Mouse (Mus musculus) heart, postnatal 0 days (tissue): ENCODE data around the gene Metap1. TPM values are rescaled to one million over a fixed set of nuclear protein-coding genes. Genes with fewer than 3 reads are reported as not detected.
A peak's percentile ranks its signal among the peaks of the same experiment; 100 is the strongest.

Source experiments
- ATAC-seq: fragments of 200-750 bp; cut with Nextera tagmentation; 2 replicates; pipeline ENCODE4 v1.8.0; 2017; ENCODE audit warnings: low read depth, moderate number of reproducible peaks, moderate library complexity; ENCODE audit not compliant: insufficient read depth
- DNase-seq: peaks from one replicate; pipeline ENCODE4 v3.0.0-alpha.2; 2016; ENCODE audit warnings: low spot score
- H3K27ac ChIP-seq: fragments of 300-500 bp; sonication (generic); 2 replicates; pipeline ENCODE4 v1.5.1; 2014; ENCODE audit warnings: low read depth, mild to moderate bottlenecking
- H3K27me3 ChIP-seq: fragments of 300-500 bp; sonication (generic); 2 replicates; pipeline ENCODE4 v1.6.1; 2014; ENCODE audit warnings: low read length, mixed read lengths; ENCODE audit not compliant: control insufficient read depth, insufficient read depth
- H3K36me3 ChIP-seq: fragments of 300-500 bp; sonication (generic); replicated peaks from 2 replicates; pipeline ENCODE4 v1.6.1; 2014; ENCODE audit warnings: low read length, mixed read lengths; ENCODE audit not compliant: control insufficient read depth, insufficient read depth
- H3K4me1 ChIP-seq: fragments of 300-500 bp; sonication (generic); 2 replicates; pipeline ENCODE4 v1.6.1; 2014; ENCODE audit warnings: antibody characterized with exemption; ENCODE audit not compliant: control insufficient read depth, insufficient read depth
- H3K4me2 ChIP-seq: fragments of 300-500 bp; sonication (generic); 2 replicates; pipeline ENCODE4 v1.6.1; 2014; ENCODE audit warnings: low read depth, mild to moderate bottlenecking, low read length, moderate library complexity
- H3K4me3 ChIP-seq: fragments of 300-500 bp; sonication (generic); 2 replicates; pipeline ENCODE4 v1.5.1; 2014; ENCODE audit warnings: low read depth, low read length
- H3K9ac ChIP-seq: fragments of 300-500 bp; sonication (generic); replicated peaks from 2 replicates; pipeline ENCODE4 v1.6.1; 2014; ENCODE audit warnings: low read depth, low read length, mixed read lengths
- H3K9me3 ChIP-seq: fragments of 300-500 bp; sonication (generic); replicated peaks from 2 replicates; pipeline ENCODE4 v1.6.1; 2016; ENCODE audit warnings: low read length; ENCODE audit not compliant: control insufficient read depth
- CTCF ChIP-seq: IDR thresholded peaks from 2 replicates; pipeline ENCODE4 v1.5.1; 2016; ENCODE audit warnings: antibody characterized with exemption, control low read depth, low read depth
- EP300 ChIP-seq: IDR thresholded peaks from 2 replicates; pipeline ENCODE4 v1.6.1; 2016; ENCODE audit warnings: antibody characterized with exemption, low read depth
- WGBS: fragments of 180-500 bp; shearing (Covaris S2); extraction: QIAGEN DNeasy Blood & Tissue Kit; methylation state at CpG from one replicate; pipeline ENCODE4 v1.1.7; 2014; 5-methylcytosine and 5-hydroxymethylcytosine counted together
- polyA plus RNA-seq: library from polyadenylated mRNA; unstranded; fragments of >200 nt; fragmentation: Nextera tagmentation; extraction: Ambion mirVana; gene quantifications from 2 replicates; pipeline ENCODE4 v1.2.1, GENCODE M21; 2015
- total RNA-seq: library from RNA; depleted of rRNA; stranded (reverse); fragments of >200 nt; gene quantifications from 2 replicates; pipeline ENCODE4 v1.2.3, GENCODE M21; 2014; ENCODE audit warnings: low replicate concordance

Metap1 gene
- total and polyA plus RNA-seq, 2 experiments from 2014 or later = 26.0 to 33.3 TPM

DNA sequence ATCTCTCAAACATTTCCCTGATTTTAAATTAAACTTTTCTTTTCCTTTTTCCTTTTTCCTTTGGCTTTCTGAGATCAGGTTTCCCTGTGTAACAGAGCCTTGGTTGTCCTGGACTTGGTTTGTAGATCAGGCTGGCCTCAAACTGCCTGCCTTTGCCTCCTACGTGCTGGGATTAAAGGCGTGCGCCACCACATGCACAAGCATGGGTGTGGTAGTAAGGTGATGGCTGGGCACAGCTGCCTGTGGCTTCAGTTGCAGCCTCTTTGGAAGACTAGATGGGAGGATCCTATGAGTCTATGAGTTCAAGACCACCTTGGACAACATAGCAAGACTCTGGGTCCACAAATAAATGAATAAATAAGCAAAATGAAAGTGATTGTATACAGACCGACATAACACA lies 34.6 kb upstream of the Metap1 start:
- Histone ChIP-seq H3K27me3 (no peaks in the 10 kb centered on the region), H3K4me1 (0 out of 2 replicates have a peak, but pooled peaks cover 13% of the 10 kb centered on the region), H3K36me3 (no peaks in the 10 kb centered on the region), H3K9ac (no peak overlapping the region), H3K9me3 (no peaks in the 10 kb centered on the region), H3K4me3 (no peak overlapping the region), H3K27ac (no peak overlapping the region), H3K4me2 (no peak overlapping the region)
- TF ChIP-seq CTCF (no peak), EP300 (no peak)
- DNase-seq (no peak), ATAC-seq (no peak)
- 92% methylated on average over 4 of the region's 4 CpGs for WGBS

DNA sequence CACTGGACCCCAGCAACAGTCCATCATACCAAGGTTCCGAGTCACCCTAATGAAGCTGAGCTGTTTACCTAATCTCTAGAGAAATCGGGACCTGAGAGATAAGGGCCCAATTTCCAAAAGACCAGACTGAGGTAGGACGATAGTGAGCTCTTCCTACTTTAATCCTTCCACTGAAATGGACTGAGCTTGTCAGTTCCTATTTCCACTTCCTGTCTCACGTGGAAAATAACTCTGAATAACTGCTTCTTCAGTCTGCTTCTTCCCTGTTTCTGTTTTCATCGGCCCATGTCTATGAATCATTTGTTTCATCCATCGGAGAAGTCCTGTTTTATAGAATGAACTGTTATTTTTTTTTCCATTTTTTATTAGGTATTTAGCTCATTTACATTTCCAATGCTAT lies 29.9 kb upstream of the Metap1 start:
- DNase-seq = no peak
- Histone ChIP-seq H3K9ac (no peak overlapping the region), H3K4me2 (no peak overlapping the region), H3K36me3 (no peaks in the 10 kb centered on the region), H3K4me1 (no peaks in the 10 kb centered on the region), H3K27ac (no peak overlapping the region), H3K4me3 (no peak overlapping the region), H3K9me3 (no peaks in the 10 kb centered on the region), H3K27me3 (no peaks in the 10 kb centered on the region)
- ATAC-seq = no peak
- 62% methylated on average over 6 of the region's 6 CpGs for WGBS
- TF ChIP-seq CTCF = no peak

GRCm38 (mm10) chr3:138517881-138518280 lies 28.6 kb upstream of the Metap1 start:
- no peaks in the 10 kb centered on the region for H3K27me3 ChIP-seq
- no peak overlapping the region for H3K4me2 ChIP-seq
- WGBS = 59% methylated on average over 3 of the region's 3 CpGs
- ATAC-seq = no peak
- H3K4me1 ChIP-seq = no peaks in the 10 kb centered on the region
- no peaks in the 10 kb centered on the region for H3K9me3 ChIP-seq
- DNase-seq = no peak
- H3K36me3 ChIP-seq = no peaks in the 10 kb centered on the region
- H3K4me3 ChIP-seq = no peak overlapping the region
- TF ChIP-seq CTCF (0 out of 2 replicates have a peak, but pooled peaks have one; percentile 5), EP300 (no peak)
- no peak overlapping the region for H3K27ac ChIP-seq
- no peak overlapping the region for H3K9ac ChIP-seq

- H3K4me1 ChIP-seq = no peaks in the 10 kb centered on the region
- ATAC-seq (no peak), DNase-seq (no peak)
- H3K9ac ChIP-seq = no peak overlapping the region
- 64% methylated on average over 10 of the region's 10 CpGs for WGBS
- no peak for TF ChIP-seq EP300
- TF ChIP-seq CTCF = no peak
- no peaks in the 10 kb centered on the region for H3K9me3 ChIP-seq
- no peak overlapping the region for H3K4me3 ChIP-seq
- no peaks in the 10 kb centered on the region for H3K36me3 ChIP-seq
- no peaks in the 10 kb centered on the region for H3K27me3 ChIP-seq
- H3K27ac ChIP-seq = no peak overlapping the region
- H3K4me2 ChIP-seq = no peak overlapping the region
Observed at GRCm38 (mm10) chr3:138515656-138516370, 26.5 kb upstream of the Metap1 start.

DNA sequence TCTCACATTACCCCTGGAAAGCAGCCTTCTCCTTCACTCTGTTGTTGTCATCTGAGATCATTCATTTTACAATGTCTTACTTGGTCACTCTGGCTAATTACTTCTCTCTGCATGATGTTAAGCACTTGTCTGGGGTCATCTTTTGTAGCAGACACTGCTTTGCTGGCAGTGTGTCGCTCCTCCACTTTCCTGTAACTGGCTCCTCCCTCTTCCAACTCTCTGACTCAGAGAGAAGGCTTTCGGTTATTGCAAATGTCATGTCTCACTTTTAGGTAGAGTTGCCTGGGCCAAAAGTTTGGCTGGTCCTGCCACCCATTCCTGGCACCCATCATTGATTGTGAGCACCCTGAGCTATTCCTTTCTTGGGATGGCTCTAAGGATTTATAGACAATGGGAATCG lies 25.4 kb upstream of the Metap1 start:
- no peak overlapping the region for H3K27ac ChIP-seq
- H3K4me2 ChIP-seq = no peak overlapping the region
- no peak overlapping the region for H3K9ac ChIP-seq
- no peaks in the 10 kb centered on the region for H3K9me3 ChIP-seq
- H3K4me1 ChIP-seq = no peaks in the 10 kb centered on the region
- TF ChIP-seq CTCF = no peak
- no peak for TF ChIP-seq EP300
- H3K4me3 ChIP-seq = no peak overlapping the region
- WGBS = 61% methylated on average over 3 of the region's 3 CpGs
- DNase-seq (no peak), ATAC-seq (no peak)
- H3K27me3 ChIP-seq = no peaks in the 10 kb centered on the region
- no peaks in the 10 kb centered on the region for H3K36me3 ChIP-seq

GRCm38 (mm10) chr3:138513243-138513642 lies 23.9 kb upstream of the Metap1 start:
- no peak overlapping the region for H3K4me2 ChIP-seq
- H3K27ac ChIP-seq = no peak overlapping the region
- H3K36me3 ChIP-seq = no peaks in the 10 kb centered on the region
- no peaks in the 10 kb centered on the region for H3K27me3 ChIP-seq
- TF ChIP-seq EP300 (no peak), CTCF (no peak)
- DNase-seq = no peak
- no peaks in the 10 kb centered on the region for H3K4me1 ChIP-seq
- H3K4me3 ChIP-seq = no peak overlapping the region
- H3K9me3 ChIP-seq = no peaks in the 10 kb centered on the region
- ATAC-seq = no peak
- 75% methylated on average over 12 of the region's 12 CpGs for WGBS
- H3K9ac ChIP-seq = no peak overlapping the region
